In the genomic region with DNA sequence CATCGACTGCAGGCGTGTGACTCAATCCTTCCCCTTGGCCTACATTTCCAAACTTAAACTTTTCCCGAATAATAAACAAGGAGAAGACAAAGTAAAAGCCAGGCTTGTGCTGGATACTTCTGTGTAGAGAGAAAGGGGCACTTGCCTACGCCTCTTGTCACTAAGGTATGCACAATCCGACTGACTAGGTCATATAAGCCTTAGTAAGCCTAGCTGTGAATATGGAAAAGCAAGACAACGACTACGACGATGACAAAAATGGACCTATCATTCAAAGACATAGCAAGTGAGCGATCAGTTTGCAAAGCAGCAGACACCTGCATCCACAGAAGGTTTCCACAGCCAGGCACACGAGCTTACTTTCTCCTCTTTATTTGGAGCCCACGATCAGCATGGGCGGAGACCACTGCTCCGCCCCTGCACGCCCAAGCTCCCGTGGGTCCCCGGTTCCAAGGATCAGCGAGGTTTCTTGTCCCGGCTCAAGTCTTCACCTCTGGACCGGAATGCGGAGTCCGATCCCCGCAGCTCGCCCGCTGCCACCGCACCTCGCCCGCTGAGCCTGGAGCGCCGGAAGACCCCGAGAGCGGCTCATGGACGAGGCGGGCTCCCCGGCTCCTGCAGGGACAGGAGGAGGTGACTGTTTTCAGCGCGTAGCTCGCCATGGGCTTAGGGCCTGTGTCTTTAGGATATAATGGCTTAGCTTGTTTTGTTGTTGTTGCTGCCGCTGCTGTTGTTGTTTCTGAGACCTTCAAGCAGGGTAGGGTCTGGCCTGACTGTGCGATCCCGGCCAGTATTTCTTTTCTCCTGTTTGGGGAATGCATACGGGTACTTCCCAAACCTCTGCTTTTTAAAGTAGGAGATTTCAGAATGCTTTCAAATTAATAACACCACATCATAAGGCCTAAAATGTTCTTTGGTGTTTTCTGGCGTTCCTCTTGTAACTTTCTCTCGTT, we compare ENCODE assay signal across 8 mouse cellular contexts. TPM values are rescaled to one million over a fixed set of nuclear protein-coding genes. Genes with fewer than 3 reads are reported as not detected.
DNase-seq lines count a peak whose midpoint lies in the region; ATAC-seq and TF ChIP-seq lines count a peak whose summit lies in the region.

Gene Slc18b1, plus strand, starts transcription at position 436 of the 953 bp plus-strand sequence.

- peaks cover 11% of the 10 kb centered on the region; the same call in 1 of the 2 replicates for H3K36me3 ChIP-seq in forebrain, embryonic 15.5 days

- H3K4me3 ChIP-seq in forebrain, embryonic 15.5 days, result peak within 1 kb of the TSS; percentile 70
- H3K4me3 ChIP-seq in lung, adult 2 months (replicated peaks; ENCODE audit: extremely low read depth, low read depth, low read length), result peak within 1 kb of the TSS; percentile 76

- intact Hi-C loops in heart, postnatal 14 days (cut with DNase I), result no loop called here

- TF ChIP-seq CTCF in lung, adult 2 months (IDR thresholded peaks at IDR 0.05; ENCODE audit: insufficient read depth, low read length), result no peak

- H3K9me3 ChIP-seq in forebrain, embryonic 15.5 days, result no peaks in the 10 kb centered on the region

- H3K27me3 ChIP-seq in forebrain, embryonic 15.5 days, result no peaks in the 10 kb centered on the region

- peaks cover 18% of the 10 kb centered on the region for H3K4me1 ChIP-seq in forebrain, embryonic 15.5 days
- H3K4me1 ChIP-seq in lung, adult 2 months (ENCODE audit: control insufficient read depth, insufficient read depth, low read length), result no peaks in the 10 kb centered on the region

- H3K4me2 ChIP-seq in forebrain, embryonic 15.5 days (replicated peaks), result peak within 1 kb of the TSS; percentile 59

- peak within 1 kb of the TSS; percentile 62 for H3K27ac ChIP-seq in forebrain, embryonic 15.5 days (replicated peaks)

- peak within 1 kb of the TSS; percentile 79 for H3K9ac ChIP-seq in forebrain, embryonic 15.5 days (replicated peaks)

- 1% methylated on average over 43 of the region's 43 CpGs for WGBS in forebrain, embryonic 15.5 days
- WGBS in large intestine, adult 2 months, result 3% methylated on average over 43 of the region's 43 CpGs
- 5% methylated on average over 43 of the region's 43 CpGs for WGBS in lung, adult 2 months

- DNase-seq in T-cell, adult 2 months (ENCODE audit: low spot score), result peak; percentile 8
- DNase-seq in cerebellum, adult 11 months, result peak; percentile 34
- DNase-seq in heart, postnatal 14 days, result peak; percentile 51 to 53
- no peak for DNase-seq in large intestine, adult 2 months (ENCODE audit: low read depth, low spot score)
- DNase-seq in lung, adult 2 months, result peak; percentile 58
- DNase-seq in ovary, adult 18-20 months (ENCODE audit: low spot score), result peak; percentile 26

- peak; percentile 29; the same call in 1 of the 2 replicates for TF ChIP-seq POLR2A in lung, adult 2 months (IDR thresholded peaks at IDR 0.05; ENCODE audit: borderline replicate concordance, extremely low read depth, low read depth, low read length)

- ATAC-seq in forebrain, embryonic 15.5 days (replicated peaks), result peak; percentile 75
- ATAC-seq in inflammation-experienced regulatory T-cells, adult 6 months, result no peak

RNA-seq across cellular contexts. Expression of gene Slc18b1, which starts in this region (rescaled TPM):
- polyA plus RNA-seq in forebrain, embryonic 15.5 days (2015; fragmentation: Nextera tagmentation; extraction: Ambion mirVana), result 15.8 and 16.5 TPM in 2 replicates
- 1 to 10 TPM; 9.2 to 9.4 TPM for total RNA-seq in heart, postnatal 14 days (2021)
- polyA plus RNA-seq in large intestine, adult 2 months (2012; rRNA removed), result 21.6 and 37.4 TPM in 2 replicates
- polyA plus RNA-seq in lung, adult 2 months (2012; rRNA removed), result 8.1 and 10.3 TPM in 2 replicates
- not detected for polyA plus RNA-seq in inflammation-experienced regulatory T-cells, adult 6 months (2017; shearing (Covaris generic))
